Mouse (Mus musculus) intestine, postnatal 0 days (tissue): ENCODE measurements around the gene Art4. TPM values are rescaled to one million over a fixed set of nuclear protein-coding genes. Genes with fewer than 3 reads are reported as not detected.

Experiments used
- ATAC-seq: fragments of 200-750 bp; cut with Nextera tagmentation; 2 replicates; pipeline ENCODE4 v1.8.0; 2017; ENCODE audit warnings: mild to moderate bottlenecking, moderate TSS enrichment, moderate library complexity
- H3K27ac ChIP-seq: fragments of 300-500 bp; sonication (generic); 2 replicates; pipeline ENCODE4 v1.5.1; 2014; ENCODE audit warnings: mild to moderate bottlenecking, low read depth, low read length, moderate library complexity
- H3K27me3 ChIP-seq: fragments of 300-500 bp; sonication (generic); replicated peaks from 2 replicates; pipeline ENCODE4 v1.6.1; 2014; ENCODE audit warnings: low read length, mixed read lengths; ENCODE audit not compliant: control insufficient read depth, insufficient read depth
- H3K36me3 ChIP-seq: fragments of 300-500 bp; sonication (generic); 2 replicates; pipeline ENCODE4 v1.6.1; 2014; ENCODE audit warnings: mild to moderate bottlenecking, moderate library complexity; ENCODE audit not compliant: control insufficient read depth, insufficient read depth
- H3K4me1 ChIP-seq: fragments of 300-500 bp; sonication (generic); replicated peaks from 2 replicates; pipeline ENCODE4 v1.6.1; 2014; ENCODE audit warnings: antibody characterized with exemption, low read length, mixed read lengths; ENCODE audit not compliant: control insufficient read depth, insufficient read depth
- H3K4me2 ChIP-seq: fragments of 300-500 bp; sonication (generic); replicated peaks from 2 replicates; pipeline ENCODE4 v1.6.1; 2014; ENCODE audit warnings: low read depth, mild to moderate bottlenecking, moderate library complexity
- H3K4me3 ChIP-seq: fragments of 300-500 bp; sonication (generic); 2 replicates; pipeline ENCODE4 v1.5.1; 2014; ENCODE audit warnings: low read depth, low read length
- H3K9ac ChIP-seq: fragments of 300-500 bp; sonication (generic); 2 replicates; pipeline ENCODE4 v1.6.1; 2014; ENCODE audit warnings: mild to moderate bottlenecking, low read depth, low read length
- H3K9me3 ChIP-seq: fragments of 300-500 bp; sonication (generic); 2 replicates; pipeline ENCODE4 v1.6.1; 2016; ENCODE audit warnings: mixed run types; ENCODE audit not compliant: control insufficient read depth
- CTCF ChIP-seq: sonication (generic); IDR thresholded peaks from 2 replicates; pipeline ENCODE4 v1.5.1; 2016; ENCODE audit warnings: low read depth, mild to moderate bottlenecking, control low read depth, antibody characterized with exemption, moderate library complexity
- WGBS: fragments of 180-500 bp; shearing (Covaris S2); extraction: QIAGEN DNeasy Blood & Tissue Kit; methylation state at CpG from one replicate; pipeline ENCODE4 v1.1.7; 2014; 5-methylcytosine and 5-hydroxymethylcytosine counted together
- microRNA-seq: library from miRNA; unstranded; fragments of <30 nt; microRNA quantifications from one replicate; pipeline ENCODE4, GENCODE M21; 2016
- polyA plus RNA-seq: library from polyadenylated mRNA; unstranded; fragments of >200 nt; fragmentation: Nextera tagmentation; extraction: Ambion mirVana; gene quantifications from 2 replicates; pipeline ENCODE4 v1.2.1, GENCODE M21; 2015

The Art4 gene
- polyA plus RNA-seq, 1 experiment from 2014 or later, result 0.55 TPM

DNA sequence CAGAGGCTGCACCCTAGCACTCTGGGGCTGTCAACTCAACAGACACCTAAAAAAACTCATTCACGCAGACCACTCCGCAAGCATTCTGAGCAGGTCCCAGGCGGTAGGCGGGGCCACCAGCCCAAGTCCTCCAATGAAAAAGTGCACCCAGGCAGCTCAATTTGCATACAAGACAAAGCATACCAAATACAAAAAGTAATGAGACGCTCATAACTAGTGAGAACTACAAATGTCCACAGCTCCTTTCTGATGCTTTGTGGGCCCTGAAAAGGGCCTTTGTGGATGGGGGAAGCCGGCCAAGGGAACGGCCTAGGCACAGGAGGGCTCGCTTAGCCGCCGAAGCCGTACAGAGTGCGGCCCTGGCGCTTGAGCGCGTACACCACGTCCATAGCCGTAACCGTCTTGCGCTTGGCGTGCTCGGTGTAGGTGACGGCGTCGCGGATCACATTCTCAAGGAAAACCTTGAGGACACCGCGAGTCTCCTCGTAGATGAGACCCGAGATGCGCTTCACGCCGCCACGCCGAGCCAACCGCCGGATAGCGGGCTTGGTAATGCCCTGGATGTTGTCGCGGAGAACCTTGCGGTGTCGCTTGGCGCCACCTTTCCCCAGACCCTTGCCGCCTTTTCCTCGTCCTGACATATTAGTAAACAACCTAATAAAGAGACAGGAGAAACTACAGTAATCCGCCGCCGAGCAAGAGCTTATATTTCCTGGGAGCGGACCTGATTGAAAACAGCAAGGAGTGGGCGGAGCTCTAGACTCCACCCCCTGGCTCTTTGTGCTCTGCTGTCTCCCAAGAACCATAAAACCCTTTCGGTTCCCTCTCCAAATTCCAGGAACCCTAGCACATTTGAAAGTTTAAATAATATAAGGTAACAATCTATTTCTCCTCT lies 53.5 kb downstream of the Art4 start, which contains the start of gene Hist4h4:
TSS of gene Hist4h4 (minus strand) at position 677 of the 895 bp plus-strand sequence.
- Histone ChIP-seq H3K4me1 (0 out of 2 replicates have a peak, but pooled peaks cover 7% of the 10 kb centered on the region), H3K4me3 (peak within 1 kb of the TSS; percentile 68), H3K27ac (peak within 1 kb of the TSS; percentile 99), H3K9ac (peak within 1 kb of the TSS; percentile 82), H3K4me2 (peak within 1 kb of the TSS; percentile 88), H3K27me3 (no peaks in the 10 kb centered on the region), H3K36me3 (no peaks in the 10 kb centered on the region), H3K9me3 (no peaks in the 10 kb centered on the region)
- WGBS, result under 1% methylated on average over 50 of the region's 50 CpGs
- no peak for TF ChIP-seq CTCF
- peak; percentile 38 for ATAC-seq

DNA sequence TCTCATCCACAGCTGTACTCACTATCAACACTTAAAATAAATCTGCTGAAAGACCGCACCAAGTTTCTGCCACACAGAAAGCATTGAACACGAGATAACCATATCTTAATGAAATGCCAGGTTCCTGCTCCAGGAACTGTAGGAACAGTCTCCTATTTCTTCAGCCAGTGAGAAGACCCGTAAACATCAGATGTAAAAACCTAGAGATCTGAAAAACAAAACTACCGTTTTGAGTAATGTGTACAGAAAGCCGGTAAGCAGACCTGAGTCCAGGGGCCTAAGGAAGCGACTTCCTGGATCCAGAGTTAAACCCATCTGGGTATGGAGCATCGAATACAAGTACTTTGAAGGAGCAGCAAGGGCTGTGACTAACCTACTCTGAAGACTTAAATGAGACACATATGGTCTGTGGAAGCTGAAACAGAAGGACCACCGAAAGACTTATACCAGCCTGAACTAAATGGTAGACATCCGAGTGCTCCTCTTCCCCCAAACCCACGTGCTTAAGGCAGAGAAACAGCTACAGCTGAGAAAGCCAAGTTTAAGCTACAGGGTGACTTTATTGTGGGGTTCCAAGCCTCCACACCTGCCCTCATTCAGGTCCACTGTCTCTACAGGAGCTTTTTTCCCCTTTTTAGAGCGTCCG lies 54.3 kb downstream of the Art4 start:
- Histone ChIP-seq H3K27ac (peak overlapping the region; percentile 99), H3K4me1 (0 out of 2 replicates have a peak, but pooled peaks cover 7% of the 10 kb centered on the region), H3K4me3 (peak overlapping the region; percentile 68), H3K9ac (peak overlapping the region; percentile 82), H3K27me3 (no peaks in the 10 kb centered on the region), H3K4me2 (peak overlapping the region; percentile 88), H3K36me3 (no peaks in the 10 kb centered on the region), H3K9me3 (no peaks in the 10 kb centered on the region)
- no peak for ATAC-seq
- no peak for TF ChIP-seq CTCF
- WGBS, result 7% methylated on average over 12 of the region's 12 CpGs

DNA sequence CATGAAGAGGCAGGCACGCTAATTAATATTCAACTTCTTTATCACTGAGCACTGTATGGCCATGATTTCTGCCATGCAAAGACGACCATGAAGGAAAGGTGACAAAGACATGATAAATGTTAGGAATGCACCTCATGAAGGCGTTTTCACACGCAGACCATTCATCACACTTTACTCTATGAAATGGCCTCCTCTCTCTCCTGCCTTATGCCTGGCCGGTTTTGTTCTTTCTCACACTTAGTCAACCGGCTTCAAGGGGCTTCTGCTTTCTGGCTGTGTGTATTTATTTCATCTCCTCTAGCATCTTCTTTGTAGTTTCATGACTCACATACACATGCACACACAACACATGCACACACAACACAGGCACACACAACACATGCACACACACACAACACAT lies 56.3 kb downstream of the Art4 start:
- Histone ChIP-seq H3K4me1 (0 out of 2 replicates have a peak, but pooled peaks cover 4% of the 10 kb centered on the region), H3K36me3 (no peaks in the 10 kb centered on the region), H3K9me3 (no peaks in the 10 kb centered on the region), H3K4me3 (no peak overlapping the region), H3K9ac (no peak overlapping the region), H3K27me3 (no peaks in the 10 kb centered on the region), H3K4me2 (no peak overlapping the region), H3K27ac (no peak overlapping the region)
- TF ChIP-seq CTCF, result no peak
- no peak for ATAC-seq
- 67% methylated on average over 6 of the region's 6 CpGs for WGBS

DNA sequence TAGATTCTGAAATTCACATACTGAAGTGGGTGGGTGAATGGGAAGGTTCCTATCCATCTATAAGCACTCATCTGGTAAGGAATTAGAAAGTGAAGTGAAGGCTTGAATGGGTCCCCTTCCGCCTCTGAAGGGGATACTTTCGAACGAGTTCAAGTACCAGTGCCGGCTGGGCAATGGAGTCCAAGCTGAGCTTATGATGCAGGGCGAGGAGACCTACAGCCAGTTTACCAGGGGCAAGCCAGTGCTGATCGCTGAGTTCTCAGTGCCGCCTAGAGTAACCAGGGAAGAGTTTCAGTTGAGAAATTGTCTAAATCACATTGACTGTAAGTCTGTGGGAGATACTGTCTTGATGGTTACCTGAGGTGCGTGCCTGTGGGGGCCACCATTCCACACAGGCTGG lies 56.8 kb downstream of the Art4 start:
- Histone ChIP-seq H3K27ac (no peak overlapping the region), H3K27me3 (no peaks in the 10 kb centered on the region), H3K4me1 (0 out of 2 replicates have a peak, but pooled peaks cover 4% of the 10 kb centered on the region), H3K4me3 (no peak overlapping the region), H3K9me3 (no peaks in the 10 kb centered on the region), H3K36me3 (no peaks in the 10 kb centered on the region), H3K9ac (no peak overlapping the region), H3K4me2 (no peak overlapping the region)
- no peak for ATAC-seq
- WGBS, result 89% methylated on average over 8 of the region's 8 CpGs
- TF ChIP-seq CTCF, result no peak

Small RNA genes lying within 50 kb of the gene (microRNA-seq; reads per million reads assigned to microRNA genes)
- not detected for gene Gm44364

Other genes starting within 250 kb of the Art4 start
- gene Plbd1, start 195.8 kb downstream of the Art4 start, polyA plus RNA-seq, result 108 and 116 TPM in 2 replicates
- gene Gucy2c, start 76.0 kb downstream of the Art4 start, polyA plus RNA-seq, result 78.4 and 90.9 TPM in 2 replicates
- gene Hist4h4, start 53.3 kb downstream of the Art4 start, polyA plus RNA-seq, result 0.46 and 0.76 TPM in 2 replicates
- 231 and 241 TPM in 2 replicates for gene H2afj, start 49.5 kb downstream of the Art4 start, polyA plus RNA-seq
- 0.47 and 1.8 TPM in 2 replicates for gene BC049715, start 30.1 kb downstream of the Art4 start, polyA plus RNA-seq
- 41.4 and 45.2 TPM in 2 replicates for gene Wbp11, start 29.5 kb downstream of the Art4 start, polyA plus RNA-seq
- 0.76 and 1.3 TPM in 2 replicates for gene Smco3, start 22.3 kb downstream of the Art4 start, polyA plus RNA-seq
- gene Mgp, start 18.1 kb upstream of the Art4 start, polyA plus RNA-seq, result 74.8 and 76.7 TPM in 2 replicates
- gene Erp27, start 64.4 kb upstream of the Art4 start, polyA plus RNA-seq, result 0.48 and 0.68 TPM in 2 replicates
- gene Pde6h, start 66.1 kb upstream of the Art4 start, polyA plus RNA-seq, result 0.44 TPM in 1 of 2 replicates, not detected in the other
- 22.2 and 22.6 TPM in 2 replicates for gene Arhgdib, start 84.2 kb upstream of the Art4 start, polyA plus RNA-seq